Mouse (Mus musculus) thymus, adult 2 months (tissue): ENCODE results near the gene Otx1.

Experiments
- CTCF ChIP-seq: fragments of 200-500 bp; IDR thresholded peaks from 2 replicates; pipeline ENCODE4 v1.5.1; 2012; ENCODE audit warnings: mild to moderate bottlenecking, control low read depth, low read length, moderate library complexity, borderline replicate concordance; ENCODE audit not compliant: control insufficient read depth, poor library complexity, insufficient read depth; ENCODE audit errors: extremely low read depth
- POLR2A ChIP-seq: fragments of 200-500 bp; IDR thresholded peaks from 2 replicates; pipeline ENCODE4 v1.6.1; 2012; ENCODE audit warnings: mild to moderate bottlenecking, low read length, control low read depth, moderate library complexity; ENCODE audit not compliant: control insufficient read depth, poor library complexity, insufficient read depth; ENCODE audit errors: extremely low read depth

DNA sequence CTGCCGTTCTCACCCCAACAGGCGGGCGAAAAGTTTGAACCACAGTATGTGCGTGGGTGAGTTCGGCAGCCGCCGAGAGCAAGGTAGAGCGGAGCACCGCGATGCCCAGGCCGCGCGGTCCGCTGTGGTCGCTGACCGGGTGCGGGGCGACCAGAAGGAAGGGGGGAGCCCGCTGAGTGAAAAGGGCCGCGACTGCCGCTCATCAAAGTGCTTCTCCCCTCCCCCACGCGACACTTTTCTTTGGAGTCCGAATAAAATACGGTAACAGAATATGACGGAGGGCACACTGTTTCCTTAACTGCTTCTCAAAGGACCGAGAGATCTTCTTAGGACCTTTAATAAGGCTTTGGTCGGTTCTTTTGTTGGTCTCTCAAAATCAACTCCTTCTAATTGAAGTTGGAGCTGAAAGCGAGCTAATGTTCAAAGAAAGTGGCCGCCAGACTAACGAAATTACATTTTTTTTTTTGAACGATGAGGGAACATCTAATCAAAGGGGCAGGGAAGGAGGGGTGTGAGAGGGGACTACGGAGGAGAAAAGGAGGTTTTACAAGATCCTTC lies at the start of gene Otx1:
- TF ChIP-seq CTCF (no peak), POLR2A (no peak)
